Mouse (Mus musculus) heart, postnatal 0 days (tissue): ENCODE measurements around the gene Slc39a11. TPM values are rescaled to one million over a fixed set of nuclear protein-coding genes. Genes with fewer than 3 reads are reported as not detected.

Source experiments
- ATAC-seq: fragments of 200-750 bp; cut with Nextera tagmentation; 2 replicates; pipeline ENCODE4 v1.8.0; 2017; ENCODE audit warnings: low read depth, moderate number of reproducible peaks, moderate library complexity; ENCODE audit not compliant: insufficient read depth
- DNase-seq: peaks from one replicate; pipeline ENCODE4 v3.0.0-alpha.2; 2016; ENCODE audit warnings: low spot score
- H3K27ac ChIP-seq: fragments of 300-500 bp; sonication (generic); 2 replicates; pipeline ENCODE4 v1.5.1; 2014; ENCODE audit warnings: low read depth, mild to moderate bottlenecking
- H3K27me3 ChIP-seq: fragments of 300-500 bp; sonication (generic); 2 replicates; pipeline ENCODE4 v1.6.1; 2014; ENCODE audit warnings: low read length, mixed read lengths; ENCODE audit not compliant: control insufficient read depth, insufficient read depth
- H3K36me3 ChIP-seq: fragments of 300-500 bp; sonication (generic); replicated peaks from 2 replicates; pipeline ENCODE4 v1.6.1; 2014; ENCODE audit warnings: low read length, mixed read lengths; ENCODE audit not compliant: control insufficient read depth, insufficient read depth
- H3K4me1 ChIP-seq: fragments of 300-500 bp; sonication (generic); 2 replicates; pipeline ENCODE4 v1.6.1; 2014; ENCODE audit warnings: antibody characterized with exemption; ENCODE audit not compliant: control insufficient read depth, insufficient read depth
- H3K4me2 ChIP-seq: fragments of 300-500 bp; sonication (generic); 2 replicates; pipeline ENCODE4 v1.6.1; 2014; ENCODE audit warnings: low read depth, mild to moderate bottlenecking, low read length, moderate library complexity
- H3K4me3 ChIP-seq: fragments of 300-500 bp; sonication (generic); 2 replicates; pipeline ENCODE4 v1.5.1; 2014; ENCODE audit warnings: low read depth, low read length
- H3K9ac ChIP-seq: fragments of 300-500 bp; sonication (generic); replicated peaks from 2 replicates; pipeline ENCODE4 v1.6.1; 2014; ENCODE audit warnings: low read depth, low read length, mixed read lengths
- H3K9me3 ChIP-seq: fragments of 300-500 bp; sonication (generic); replicated peaks from 2 replicates; pipeline ENCODE4 v1.6.1; 2016; ENCODE audit warnings: low read length; ENCODE audit not compliant: control insufficient read depth
- CTCF ChIP-seq: IDR thresholded peaks from 2 replicates; pipeline ENCODE4 v1.5.1; 2016; ENCODE audit warnings: antibody characterized with exemption, control low read depth, low read depth
- EP300 ChIP-seq: IDR thresholded peaks from 2 replicates; pipeline ENCODE4 v1.6.1; 2016; ENCODE audit warnings: antibody characterized with exemption, low read depth
- WGBS: fragments of 180-500 bp; shearing (Covaris S2); extraction: QIAGEN DNeasy Blood & Tissue Kit; methylation state at CpG from one replicate; pipeline ENCODE4 v1.1.7; 2014; 5-methylcytosine and 5-hydroxymethylcytosine counted together
- polyA plus RNA-seq: library from polyadenylated mRNA; unstranded; fragments of >200 nt; fragmentation: Nextera tagmentation; extraction: Ambion mirVana; gene quantifications from 2 replicates; pipeline ENCODE4 v1.2.1, GENCODE M21; 2015
- total RNA-seq: library from RNA; depleted of rRNA; stranded (reverse); fragments of >200 nt; gene quantifications from 2 replicates; pipeline ENCODE4 v1.2.3, GENCODE M21; 2014; ENCODE audit warnings: low replicate concordance

Gene Slc39a11
- total and polyA plus RNA-seq, 2 experiments from 2014 or later, result 8.6 to 16.3 TPM

GRCm38 (mm10) chr11:113327499-113328062 is 322.3 kb downstream of the Slc39a11 start:
- 66% methylated on average over 3 of the region's 3 CpGs for WGBS
- no peak overlapping the region for H3K27ac ChIP-seq
- TF ChIP-seq CTCF (no peak), EP300 (no peak)
- no peaks in the 10 kb centered on the region for H3K27me3 ChIP-seq
- H3K4me1 ChIP-seq, result no peaks in the 10 kb centered on the region
- ATAC-seq, result no peak
- H3K4me2 ChIP-seq, result no peak overlapping the region
- H3K9ac ChIP-seq, result no peak overlapping the region
- no peaks in the 10 kb centered on the region for H3K9me3 ChIP-seq
- DNase-seq, result no peak
- no peak overlapping the region for H3K4me3 ChIP-seq
- H3K36me3 ChIP-seq, result no peaks in the 10 kb centered on the region

DNA sequence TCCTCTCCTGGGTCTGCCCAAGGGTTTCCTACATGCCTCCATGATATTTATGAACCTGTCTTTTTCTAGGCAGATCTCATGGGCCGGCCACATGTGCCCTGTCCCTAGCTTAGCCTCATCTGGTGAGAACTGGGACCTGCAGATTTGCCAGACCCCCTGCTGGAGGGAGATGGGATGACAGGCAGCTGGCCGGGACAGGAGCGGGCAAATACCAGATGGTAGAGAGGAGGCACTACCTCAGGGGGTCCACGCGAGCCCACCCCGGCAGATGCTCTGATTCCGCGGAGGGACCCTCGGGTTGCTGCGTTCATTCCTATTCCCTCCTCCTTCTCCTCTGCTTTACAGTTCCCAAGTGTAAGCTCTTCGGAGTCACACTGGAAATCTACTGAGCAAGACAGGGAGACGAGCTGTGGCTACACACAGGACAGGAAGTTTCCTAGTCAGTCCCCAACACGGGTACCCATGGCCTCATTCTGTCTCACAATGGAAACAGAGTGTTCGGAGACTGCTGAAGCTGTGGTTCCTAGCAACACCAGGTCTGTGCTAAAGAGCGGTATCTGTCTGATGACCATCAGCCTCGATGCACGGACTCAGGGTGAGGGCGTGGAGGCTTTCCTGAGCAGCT is 323.4 kb downstream of the Slc39a11 start:
- H3K4me1 ChIP-seq, result no peaks in the 10 kb centered on the region
- TF ChIP-seq CTCF, result peak; percentile 71
- TF ChIP-seq EP300, result no peak
- ATAC-seq, result peak; percentile 64; the same call in 1 of the 2 replicates

DNA sequence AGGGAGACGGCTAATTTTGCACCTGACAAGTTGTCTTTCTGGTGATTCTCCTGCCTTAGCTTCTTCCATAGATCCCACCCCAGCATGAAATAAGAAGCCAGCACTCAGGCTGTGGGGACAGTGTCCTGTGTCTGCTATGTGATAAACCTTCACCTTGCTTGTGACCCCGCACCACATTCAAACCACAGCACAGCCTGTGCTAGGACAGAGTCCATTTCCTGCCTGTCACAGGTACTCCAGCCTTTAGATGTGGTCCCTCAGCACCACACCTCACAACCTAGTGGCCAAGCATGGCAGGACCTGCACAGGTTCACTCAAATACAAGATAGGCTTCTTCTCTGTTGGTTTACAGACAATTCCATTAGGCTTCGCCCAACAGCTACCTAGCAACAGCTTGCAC is 328.3 kb downstream of the Slc39a11 start:
- Histone ChIP-seq H3K9me3 (no peaks in the 10 kb centered on the region; the same call in 1 of the 2 replicates), H3K27me3 (no peaks in the 10 kb centered on the region), H3K4me1 (no peaks in the 10 kb centered on the region), H3K36me3 (no peaks in the 10 kb centered on the region), H3K27ac (no peak overlapping the region), H3K4me2 (no peak overlapping the region), H3K9ac (no peak overlapping the region), H3K4me3 (no peak overlapping the region)
- WGBS, result 90% methylated on average over 3 of the region's 3 CpGs
- no peak for ATAC-seq
- TF ChIP-seq CTCF (no peak), EP300 (no peak)
- no peak for DNase-seq

More for the DNA sequence above, 323.4 kb downstream of the Slc39a11 start:
- WGBS, result 23% methylated on average over 18 of the region's 18 CpGs
- H3K27ac ChIP-seq, result no peak overlapping the region
- no peaks in the 10 kb centered on the region for H3K27me3 ChIP-seq
- peak; percentile 41 for DNase-seq
- H3K9ac ChIP-seq, result no peak overlapping the region
- H3K36me3 ChIP-seq, result no peaks in the 10 kb centered on the region
- H3K4me2 ChIP-seq, result peak overlapping the region; percentile 25; the same call in 1 of the 2 replicates
- no peak overlapping the region for H3K4me3 ChIP-seq
- no peaks in the 10 kb centered on the region for H3K9me3 ChIP-seq

DNA sequence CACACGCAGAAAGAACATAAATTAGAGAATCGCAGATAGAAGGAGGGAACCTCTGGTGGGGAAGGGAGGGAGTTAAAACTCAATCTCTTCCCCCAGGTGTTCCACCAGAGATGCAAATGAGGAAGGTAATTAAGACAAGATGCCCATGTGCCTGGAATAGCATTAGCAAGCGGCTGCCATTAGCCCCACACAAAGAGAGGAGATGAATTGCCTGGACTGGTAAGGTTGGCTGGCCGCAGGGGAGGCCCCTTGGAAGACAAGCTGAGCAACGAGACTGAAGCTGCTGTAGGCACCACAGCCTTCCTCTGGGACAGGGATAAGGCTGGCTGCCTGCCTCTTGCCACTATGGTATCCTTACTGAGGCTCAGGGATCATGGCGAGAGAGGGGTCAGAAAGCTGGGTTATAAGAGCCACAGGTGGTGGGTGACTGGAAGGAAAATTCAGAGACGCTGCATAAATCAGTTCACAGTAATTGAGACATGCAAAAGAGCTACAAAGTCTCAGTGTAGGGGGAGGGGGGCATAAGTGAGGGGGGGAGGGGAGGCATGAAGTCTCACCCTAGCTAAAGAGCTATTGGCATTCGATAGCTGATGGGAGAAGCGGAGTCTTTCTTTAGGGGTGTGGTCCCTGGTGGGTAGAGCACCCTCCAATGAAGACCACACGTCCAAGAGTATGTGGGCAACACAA is 340.5 kb downstream of the Slc39a11 start:
- no peak for ATAC-seq
- DNase-seq, result no peak
- H3K9me3 ChIP-seq, result no peaks in the 10 kb centered on the region
- H3K4me1 ChIP-seq, result no peaks in the 10 kb centered on the region
- TF ChIP-seq CTCF (no peak), EP300 (no peak)
- H3K4me3 ChIP-seq, result no peak overlapping the region
- H3K36me3 ChIP-seq, result no peaks in the 10 kb centered on the region
- H3K27ac ChIP-seq, result no peak overlapping the region
- 75% methylated on average over 10 of the region's 10 CpGs for WGBS
- no peak overlapping the region for H3K9ac ChIP-seq
- no peak overlapping the region for H3K4me2 ChIP-seq
- H3K27me3 ChIP-seq, result no peaks in the 10 kb centered on the region

DNA sequence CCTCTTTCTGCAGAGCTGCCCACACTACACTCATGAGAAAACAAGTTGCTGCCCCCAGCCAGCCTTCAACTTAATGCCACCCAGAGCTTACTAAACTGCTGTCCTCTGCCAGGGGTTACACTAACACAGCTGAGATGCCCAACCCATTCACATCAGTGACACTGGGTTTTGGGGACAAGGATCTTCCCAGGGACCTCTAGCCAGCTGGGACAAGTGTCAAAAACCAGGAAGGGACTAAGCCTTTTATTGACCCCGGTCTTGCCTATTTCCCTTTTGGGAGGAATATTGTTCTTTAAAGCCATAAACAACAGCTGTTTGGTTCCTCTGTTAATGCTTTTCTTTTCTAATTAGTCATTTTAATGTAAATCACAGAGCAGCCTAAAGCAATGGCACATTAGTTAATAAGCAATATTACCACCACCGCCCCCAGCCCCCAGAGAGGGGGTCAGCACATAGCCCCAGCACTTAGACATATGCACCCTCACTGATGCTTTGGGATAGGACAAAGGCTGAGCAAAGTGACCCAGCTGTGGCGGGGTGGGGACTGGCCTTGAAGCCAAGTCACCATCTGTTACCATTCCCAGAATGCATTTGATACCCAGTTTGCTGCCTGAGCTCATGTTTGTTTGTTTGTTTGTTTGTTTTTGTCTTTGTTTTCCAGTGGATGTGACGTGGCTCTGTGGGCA is 341.5 kb downstream of the Slc39a11 start:
- ATAC-seq, result no peak
- no peak overlapping the region for H3K4me2 ChIP-seq
- WGBS, result 74% methylated on average over 4 of the region's 4 CpGs
- H3K27me3 ChIP-seq, result no peaks in the 10 kb centered on the region
- H3K27ac ChIP-seq, result no peak overlapping the region
- H3K9me3 ChIP-seq, result no peaks in the 10 kb centered on the region
- H3K4me3 ChIP-seq, result no peak overlapping the region
- no peak for TF ChIP-seq EP300
- no peak for TF ChIP-seq CTCF
- DNase-seq, result no peak
- no peaks in the 10 kb centered on the region for H3K4me1 ChIP-seq
- H3K36me3 ChIP-seq, result no peaks in the 10 kb centered on the region
- H3K9ac ChIP-seq, result no peak overlapping the region
